Mouse (Mus musculus): ENCODE results near the gene BC049352.
A peak's percentile ranks its signal among the peaks of the same experiment; 100 is the strongest.

BC049352 gene

GRCm38 (mm10) chr9:45294210-45295011 lies 112.6 kb downstream of the BC049352 start:
- peak; percentile 84 for DNase-seq (ENCODE audit: low read depth, low spot score)

GRCm38 (mm10) chr9:45299231-45300006 lies 117.6 kb downstream of the BC049352 start:
- DNase-seq (ENCODE audit: low read depth, low spot score), result peak; percentile 85

Measured in CD4-positive, CD25-positive, alpha-beta regulatory T cell, adult 2 months (primary cell).